Mouse (Mus musculus) forebrain, embryonic 14.5 days (tissue): Measurements from ENCODE around the gene Erc1. TPM values are rescaled to one million over a fixed set of nuclear protein-coding genes. Genes with fewer than 3 reads are reported as not detected.

Experiments
- ATAC-seq: fragments of 200-750 bp; cut with Nextera tagmentation; 2 replicates; pipeline ENCODE4 v1.8.0; 2017; ENCODE audit warnings: mild to moderate bottlenecking, moderate library complexity
- DNase-seq: peaks from one replicate; pipeline ENCODE4 v3.0.0-alpha.2; 2015; ENCODE audit warnings: low spot score
- H3K27ac ChIP-seq: fragments of 300-500 bp; sonication (generic); 2 replicates; pipeline ENCODE4 v1.5.1; 2014; ENCODE audit warnings: low read depth, mild to moderate bottlenecking, control low read depth, low read length, moderate library complexity
- H3K27me3 ChIP-seq: fragments of 300-500 bp; sonication (generic); replicated peaks from 2 replicates; pipeline ENCODE4 v1.6.1; 2014; ENCODE audit warnings: low read length, control low read depth, mixed read lengths; ENCODE audit not compliant: control insufficient read depth, insufficient read depth
- H3K36me3 ChIP-seq: fragments of 300-500 bp; sonication (generic); 2 replicates; pipeline ENCODE4 v1.6.1; 2014; ENCODE audit warnings: low read length, control low read depth; ENCODE audit not compliant: control insufficient read depth, insufficient read depth
- H3K4me1 ChIP-seq: fragments of 300-500 bp; sonication (generic); 2 replicates; pipeline ENCODE4 v1.6.1; 2014; ENCODE audit warnings: antibody characterized with exemption, low read length, control low read depth; ENCODE audit not compliant: control insufficient read depth, insufficient read depth
- H3K4me2 ChIP-seq: fragments of 300-500 bp; sonication (generic); 2 replicates; pipeline ENCODE4 v1.6.1; 2014; ENCODE audit warnings: mild to moderate bottlenecking, control low read depth, low read length
- H3K4me3 ChIP-seq: fragments of 300-500 bp; sonication (generic); 2 replicates; pipeline ENCODE4 v1.5.1; 2014; ENCODE audit warnings: low read depth, low read length, control low read depth
- H3K9ac ChIP-seq: fragments of 300-500 bp; sonication (generic); 2 replicates; pipeline ENCODE4 v1.6.1; 2014; ENCODE audit warnings: mild to moderate bottlenecking, low read length, control low read depth, moderate library complexity
- H3K9me3 ChIP-seq: fragments of 300-500 bp; sonication (generic); replicated peaks from 2 replicates; pipeline ENCODE4 v1.6.1; 2016; ENCODE audit warnings: low read length, control low read depth, mixed read lengths; ENCODE audit not compliant: control insufficient read depth
- WGBS: fragments of 180-500 bp; shearing (Covaris S2); extraction: QIAGEN DNeasy Blood & Tissue Kit; methylation state at CpG from one replicate; pipeline ENCODE4 v1.1.7; 2014; 5-methylcytosine and 5-hydroxymethylcytosine counted together
- polyA plus RNA-seq: library from polyadenylated mRNA; unstranded; fragments of >200 nt; fragmentation: Nextera tagmentation; extraction: Ambion mirVana; gene quantifications from 2 replicates; pipeline ENCODE4 v1.2.1, GENCODE M21; 2014

The Erc1 gene
- polyA plus RNA-seq, 1 experiment from 2014 or later, result 28.1 TPM

DNA sequence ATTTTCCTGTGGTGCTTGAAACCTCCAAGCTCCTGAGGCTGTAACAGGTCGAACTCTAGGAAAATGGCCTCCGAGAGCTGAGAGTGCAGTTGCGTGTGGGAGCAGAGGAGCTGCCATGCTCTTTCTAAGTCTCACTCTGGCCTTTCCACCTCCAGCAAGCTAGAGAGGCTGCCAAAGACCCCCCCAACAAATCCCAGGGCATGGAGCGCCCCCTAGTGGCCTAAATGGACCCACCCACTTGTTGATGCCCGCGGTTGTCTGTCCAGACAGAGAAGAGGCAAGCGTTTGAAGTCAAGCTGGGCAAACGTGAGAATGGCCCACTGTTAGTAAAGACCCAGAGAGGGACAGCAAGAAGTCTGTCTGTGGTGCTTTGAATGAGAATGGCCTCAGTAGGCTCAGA, 293.5 kb downstream of the Erc1 start:
- Histone ChIP-seq H3K27ac (no peak overlapping the region), H3K4me1 (no peaks in the 10 kb centered on the region), H3K9me3 (no peaks in the 10 kb centered on the region), H3K4me2 (no peak overlapping the region), H3K36me3 (no peaks in the 10 kb centered on the region), H3K4me3 (no peak overlapping the region), H3K9ac (no peak overlapping the region), H3K27me3 (no peaks in the 10 kb centered on the region)
- ATAC-seq (no peak), DNase-seq (no peak)
- 65% methylated on average over 8 of the region's 8 CpGs for WGBS

- H3K9me3 ChIP-seq, result no peaks in the 10 kb centered on the region
- under 1% methylated on average over 14 of the region's 14 CpGs for WGBS
- H3K27ac ChIP-seq, result no peak overlapping the region
- H3K4me2 ChIP-seq, result peak overlapping the region; percentile 94
- peaks cover 4% of the 10 kb centered on the region; the same call in 1 of the 2 replicates for H3K27me3 ChIP-seq
- peak overlapping the region; percentile 74 for H3K9ac ChIP-seq
- peak overlapping the region; percentile 69 for H3K4me3 ChIP-seq
- H3K36me3 ChIP-seq, result no peaks in the 10 kb centered on the region
- ATAC-seq (peak; percentile 41; the same call in 1 of the 2 replicates), DNase-seq (peak; percentile 22)
- H3K4me1 ChIP-seq, result no peaks in the 10 kb centered on the region
Observed at GRCm38 (mm10) chr6:119544518-119544864, 303.5 kb downstream of the Erc1 start.

GRCm38 (mm10) chr6:119543803-119544517, 304.0 kb downstream of the Erc1 start, which contains the start of gene Wnt5b:
TSS of gene Wnt5b (minus strand) at chr6:119544347.
- peaks cover 4% of the 10 kb centered on the region; the same call in 1 of the 2 replicates for H3K27me3 ChIP-seq
- peak within 1 kb of the TSS; percentile 74 for H3K9ac ChIP-seq
- WGBS, result under 1% methylated on average over 65 of the region's 120 CpGs
- no peak within 1 kb of the TSS for H3K27ac ChIP-seq
- H3K4me2 ChIP-seq, result peak within 1 kb of the TSS; percentile 94
- H3K4me3 ChIP-seq, result peak within 1 kb of the TSS; percentile 69
- no peaks in the 10 kb centered on the region for H3K9me3 ChIP-seq
- peak; percentile 29 for DNase-seq
- peak; percentile 86 for ATAC-seq
- H3K36me3 ChIP-seq, result no peaks in the 10 kb centered on the region
- H3K4me1 ChIP-seq, result no peaks in the 10 kb centered on the region

DNA sequence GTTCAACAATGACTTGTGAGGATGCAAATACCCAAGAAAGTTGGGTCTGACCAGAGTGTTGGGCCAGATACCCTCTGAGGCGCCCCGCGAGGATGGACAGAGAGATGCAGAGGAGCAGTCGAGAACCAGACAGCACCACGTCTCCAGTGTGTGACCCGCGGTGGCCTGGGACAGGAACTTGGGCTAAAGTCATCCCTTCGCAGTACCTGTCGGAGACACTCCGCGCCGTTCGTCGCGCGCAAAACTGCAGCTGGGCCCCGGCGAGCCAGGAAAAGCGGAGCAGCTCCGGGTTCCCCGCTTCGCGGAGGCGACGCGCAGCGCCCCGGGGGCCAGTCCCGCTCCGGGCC, 304.5 kb downstream of the Erc1 start:
- Histone ChIP-seq H3K4me2 (peak overlapping the region; percentile 94), H3K9me3 (no peaks in the 10 kb centered on the region), H3K4me1 (no peaks in the 10 kb centered on the region), H3K4me3 (peak overlapping the region; percentile 69), H3K27ac (no peak overlapping the region), H3K36me3 (no peaks in the 10 kb centered on the region), H3K27me3 (peaks cover 4% of the 10 kb centered on the region; the same call in 1 of the 2 replicates), H3K9ac (peak overlapping the region; percentile 74)
- 0% methylated on average over 23 of the region's 30 CpGs for WGBS
- DNase-seq (peak; percentile 23), ATAC-seq (peak; percentile 50)

GRCm38 (mm10) chr6:119535867-119536266, 312.1 kb downstream of the Erc1 start:
- ATAC-seq, result no peak
- Histone ChIP-seq H3K27ac (no peak overlapping the region), H3K36me3 (no peaks in the 10 kb centered on the region), H3K4me2 (no peak overlapping the region), H3K4me3 (no peak overlapping the region), H3K9me3 (no peaks in the 10 kb centered on the region), H3K27me3 (no peaks in the 10 kb centered on the region), H3K4me1 (no peaks in the 10 kb centered on the region), H3K9ac (no peak overlapping the region)
- no peak for DNase-seq
- 75% methylated on average over 12 of the region's 12 CpGs for WGBS

GRCm38 (mm10) chr6:119533170-119533709, 314.7 kb downstream of the Erc1 start:
- Histone ChIP-seq H3K27ac (no peak overlapping the region), H3K9me3 (no peaks in the 10 kb centered on the region), H3K4me1 (no peaks in the 10 kb centered on the region), H3K36me3 (no peaks in the 10 kb centered on the region), H3K4me3 (no peak overlapping the region), H3K9ac (no peak overlapping the region), H3K27me3 (no peaks in the 10 kb centered on the region), H3K4me2 (no peak overlapping the region)
- WGBS, result 88% methylated on average over 9 of the region's 9 CpGs
- ATAC-seq, result no peak
- no peak for DNase-seq

DNA sequence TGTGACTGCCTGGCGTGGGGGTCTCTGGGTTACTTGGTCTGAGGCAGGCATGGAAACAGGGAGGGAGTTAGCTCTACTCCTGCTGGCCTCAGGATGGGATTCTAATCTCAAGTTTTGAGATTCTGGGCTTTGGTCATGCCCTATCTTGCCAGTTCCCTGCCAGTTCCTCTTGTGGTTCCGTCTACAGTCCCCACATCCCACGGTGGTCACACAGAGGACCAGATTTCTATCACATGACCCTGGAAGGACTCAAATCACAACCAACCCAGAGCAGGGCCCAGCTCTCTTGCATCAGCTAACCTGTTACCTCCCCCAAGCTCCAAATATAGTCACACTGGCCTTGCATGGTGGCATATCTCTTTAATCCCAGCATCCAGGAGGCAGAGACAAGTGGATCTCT, 318.3 kb downstream of the Erc1 start:
- Histone ChIP-seq H3K36me3 (no peaks in the 10 kb centered on the region), H3K27me3 (no peaks in the 10 kb centered on the region), H3K4me2 (no peak overlapping the region), H3K9ac (no peak overlapping the region), H3K4me3 (no peak overlapping the region), H3K9me3 (no peaks in the 10 kb centered on the region), H3K27ac (no peak overlapping the region), H3K4me1 (no peaks in the 10 kb centered on the region)
- no peak for ATAC-seq
- DNase-seq, result no peak
- 97% methylated on average over 3 of the region's 3 CpGs for WGBS

DNA sequence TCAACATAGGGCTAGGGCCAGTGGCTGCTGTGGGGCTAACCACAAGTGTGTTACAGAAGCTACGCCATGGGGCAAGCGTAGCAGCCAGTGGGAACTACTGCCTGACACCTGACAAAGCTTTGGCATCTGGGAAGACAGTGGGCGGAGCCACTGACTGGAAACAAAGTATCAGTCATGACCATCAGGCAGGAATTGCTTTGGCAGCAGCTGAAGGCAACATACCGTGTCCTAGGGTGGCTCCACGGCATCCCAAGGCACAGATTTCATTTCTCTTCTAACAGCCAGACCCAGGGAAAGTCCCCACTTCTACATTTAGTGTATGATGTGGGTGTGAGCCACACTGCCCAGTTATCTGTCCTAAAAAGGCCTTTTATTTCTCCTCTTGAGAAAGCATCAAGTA, 321.5 kb downstream of the Erc1 start:
- Histone ChIP-seq H3K27me3 (no peaks in the 10 kb centered on the region), H3K4me3 (no peak overlapping the region), H3K9ac (no peak overlapping the region), H3K27ac (no peak overlapping the region), H3K36me3 (no peaks in the 10 kb centered on the region), H3K9me3 (no peaks in the 10 kb centered on the region), H3K4me1 (peaks cover 9% of the 10 kb centered on the region; the same call in 1 of the 2 replicates), H3K4me2 (no peak overlapping the region)
- 78% methylated on average over 5 of the region's 5 CpGs for WGBS
- DNase-seq (no peak), ATAC-seq (no peak)

GRCm38 (mm10) chr6:119521931-119522391, 326.0 kb downstream of the Erc1 start:
- no peaks in the 10 kb centered on the region for H3K27me3 ChIP-seq
- no peak overlapping the region for H3K9ac ChIP-seq
- no peak for DNase-seq
- no peak overlapping the region for H3K4me2 ChIP-seq
- 48% methylated on average over 3 of the region's 3 CpGs for WGBS
- H3K27ac ChIP-seq, result peak overlapping the region; percentile 46; the same call in 1 of the 2 replicates
- no peaks in the 10 kb centered on the region for H3K9me3 ChIP-seq
- H3K4me1 ChIP-seq, result peaks cover 9% of the 10 kb centered on the region; the same call in 1 of the 2 replicates
- peak; percentile 22; the same call in 1 of the 2 replicates for ATAC-seq
- no peaks in the 10 kb centered on the region for H3K36me3 ChIP-seq
- no peak overlapping the region for H3K4me3 ChIP-seq
